Mouse (Mus musculus) midbrain, postnatal 0 days (tissue): ENCODE results near the gene Soga1. TPM values are rescaled to one million over a fixed set of nuclear protein-coding genes. Genes with fewer than 3 reads are reported as not detected.

Experiments
- ATAC-seq: fragments of 200-750 bp; cut with Nextera tagmentation; 2 replicates; pipeline ENCODE4 v1.8.0; 2017; ENCODE audit warnings: moderate number of reproducible peaks, mild to moderate bottlenecking, moderate TSS enrichment, moderate library complexity; ENCODE audit not compliant: low FRiP score
- DNase-seq: peaks from one replicate; pipeline ENCODE4 v3.0.0-alpha.2; 2015; ENCODE audit warnings: low spot score
- H3K27ac ChIP-seq: fragments of 300-500 bp; sonication (generic); 2 replicates; pipeline ENCODE4 v1.5.1; 2014; ENCODE audit warnings: low read depth, mild to moderate bottlenecking, low read length, mixed read lengths
- H3K27me3 ChIP-seq: fragments of 300-500 bp; sonication (generic); 2 replicates; pipeline ENCODE4 v1.6.1; 2014; ENCODE audit warnings: low read length, control low read depth, mixed read lengths; ENCODE audit not compliant: insufficient read depth
- H3K36me3 ChIP-seq: fragments of 300-500 bp; sonication (generic); 2 replicates; pipeline ENCODE4 v1.6.1; 2014; ENCODE audit warnings: low read length, control low read depth, mixed read lengths; ENCODE audit not compliant: insufficient read depth
- H3K4me1 ChIP-seq: fragments of 300-500 bp; sonication (generic); 2 replicates; pipeline ENCODE4 v1.6.1; 2014; ENCODE audit warnings: mild to moderate bottlenecking, control low read depth, antibody characterized with exemption, low read length, mixed read lengths; ENCODE audit not compliant: insufficient read depth
- H3K4me2 ChIP-seq: fragments of 300-500 bp; sonication (generic); 2 replicates; pipeline ENCODE4 v1.6.1; 2014; ENCODE audit warnings: low read depth, mild to moderate bottlenecking, low read length, mixed read lengths; ENCODE audit not compliant: poor library complexity, severe bottlenecking
- H3K4me3 ChIP-seq: fragments of 300-500 bp; sonication (generic); 2 replicates; pipeline ENCODE4 v1.5.1; 2014; ENCODE audit warnings: low read depth, mild to moderate bottlenecking, low read length, moderate library complexity
- H3K9ac ChIP-seq: fragments of 300-500 bp; sonication (generic); replicated peaks from 2 replicates; pipeline ENCODE4 v1.6.1; 2014; ENCODE audit warnings: mild to moderate bottlenecking, low read length, moderate library complexity, mixed read lengths; ENCODE audit not compliant: poor library complexity, severe bottlenecking
- H3K9me3 ChIP-seq: fragments of 300-500 bp; sonication (generic); 2 replicates; pipeline ENCODE4 v1.6.1; 2016; ENCODE audit warnings: low read length, control low read depth
- CTCF ChIP-seq: IDR thresholded peaks from 2 replicates; pipeline ENCODE4 v1.5.1; 2016; ENCODE audit warnings: antibody characterized with exemption, mild to moderate bottlenecking
- WGBS: fragments of 180-500 bp; shearing (Covaris S2); extraction: QIAGEN DNeasy Blood & Tissue Kit; methylation state at CpG from one replicate; pipeline ENCODE4 v1.1.7; 2014; 5-methylcytosine and 5-hydroxymethylcytosine counted together
- polyA plus RNA-seq: library from polyadenylated mRNA; unstranded; fragments of >200 nt; fragmentation: Nextera tagmentation; extraction: Ambion mirVana; gene quantifications from 2 replicates; pipeline ENCODE4 v1.2.1, GENCODE M21; 2015
- total RNA-seq: library from RNA; depleted of rRNA; stranded (reverse); fragments of >200 nt; gene quantifications from 2 replicates; pipeline ENCODE4 v1.2.3, GENCODE M21; 2014

Gene Soga1
- total and polyA plus RNA-seq, 2 experiments from 2014 or later = 3.9 to 132 TPM

GRCm38 (mm10) chr2:157027106-157028008 is 51.7 kb downstream of the Soga1 start:
- 88% methylated on average over 21 of the region's 21 CpGs for WGBS
- TF ChIP-seq CTCF = no peak
- no peaks in the 10 kb centered on the region for H3K9me3 ChIP-seq
- no peak overlapping the region for H3K4me3 ChIP-seq
- no peak overlapping the region for H3K4me2 ChIP-seq
- no peaks in the 10 kb centered on the region for H3K4me1 ChIP-seq
- H3K27ac ChIP-seq = no peak overlapping the region
- peaks cover 84% of the 10 kb centered on the region for H3K36me3 ChIP-seq
- DNase-seq = peak; percentile 61
- ATAC-seq = no peak
- H3K9ac ChIP-seq = no peak overlapping the region
- no peaks in the 10 kb centered on the region for H3K27me3 ChIP-seq

- no peaks in the 10 kb centered on the region for H3K9me3 ChIP-seq
- WGBS = 94% methylated on average over 16 of the region's 16 CpGs
- no peak for DNase-seq
- H3K4me1 ChIP-seq = no peaks in the 10 kb centered on the region
- no peak overlapping the region for H3K4me2 ChIP-seq
- no peak overlapping the region for H3K27ac ChIP-seq
- peaks cover 86% of the 10 kb centered on the region for H3K36me3 ChIP-seq
- no peaks in the 10 kb centered on the region for H3K27me3 ChIP-seq
- no peak for ATAC-seq
- no peak overlapping the region for H3K9ac ChIP-seq
- H3K4me3 ChIP-seq = no peak overlapping the region
- no peak for TF ChIP-seq CTCF
These were observed 57.9 kb downstream of the Soga1 start for GRCm38 (mm10) chr2:157021156-157021555.

DNA sequence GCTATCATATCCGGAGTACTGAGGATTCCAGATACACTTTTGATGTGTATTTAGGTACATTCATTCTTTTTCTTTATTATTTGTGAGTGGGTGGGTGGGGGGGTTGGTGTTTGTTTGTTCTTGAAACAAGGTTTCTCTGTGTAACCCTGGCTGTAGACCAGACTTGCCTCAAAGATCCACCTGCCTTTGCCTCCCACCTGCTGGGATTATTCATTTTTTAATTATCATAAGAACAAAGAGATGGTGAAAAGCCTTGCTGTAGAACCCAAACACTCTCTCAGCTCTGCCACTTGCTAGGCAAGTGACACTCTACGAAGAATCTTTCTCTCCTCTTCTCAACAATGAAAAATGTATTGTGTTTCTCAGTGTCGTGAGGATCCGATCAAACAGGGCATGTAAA is 59.8 kb downstream of the Soga1 start:
- Histone ChIP-seq H3K4me1 (no peaks in the 10 kb centered on the region), H3K27me3 (no peaks in the 10 kb centered on the region), H3K27ac (no peak overlapping the region), H3K4me3 (no peak overlapping the region), H3K9me3 (no peaks in the 10 kb centered on the region), H3K9ac (no peak overlapping the region), H3K36me3 (peaks cover 83% of the 10 kb centered on the region), H3K4me2 (no peak overlapping the region)
- WGBS = 64% methylated on average over 4 of the region's 4 CpGs
- DNase-seq (no peak), ATAC-seq (no peak)
- TF ChIP-seq CTCF = no peak

DNA sequence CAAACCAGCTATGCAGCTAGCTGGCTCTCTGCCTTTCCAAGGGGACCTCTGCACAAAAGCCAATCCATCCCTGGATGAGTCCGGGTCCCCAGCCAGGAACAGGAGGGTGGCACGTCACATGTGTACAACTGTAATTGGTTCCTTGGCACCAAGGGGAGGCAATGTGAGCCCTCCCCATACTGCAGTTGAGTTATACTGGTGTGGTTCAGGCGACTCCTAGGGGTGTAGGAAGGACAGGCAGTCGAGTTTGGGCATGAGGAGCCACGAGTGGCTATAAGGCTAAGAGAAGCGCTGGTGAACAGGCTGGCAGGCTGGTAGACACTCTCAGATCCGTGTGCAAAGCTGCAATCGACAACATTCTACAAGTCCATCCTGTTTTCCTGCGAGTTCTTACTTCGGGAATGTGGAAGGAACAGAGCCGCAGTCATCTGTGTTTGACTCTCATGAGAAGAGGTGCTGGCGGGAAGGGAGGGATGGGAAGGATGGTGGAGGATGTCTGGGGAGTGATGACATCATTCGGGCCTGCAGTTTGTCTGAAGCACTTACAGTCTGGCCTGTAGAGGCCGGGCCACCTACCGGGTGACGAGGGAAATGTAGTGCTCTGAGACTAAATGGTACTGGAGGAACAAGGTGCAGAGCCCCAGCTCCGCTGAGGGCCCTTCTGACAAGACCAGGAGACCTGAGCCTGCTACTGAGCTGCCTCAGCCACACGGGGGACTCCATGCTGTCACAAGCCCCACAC is 62.4 kb downstream of the Soga1 start:
- peaks cover 57% of the 10 kb centered on the region for H3K36me3 ChIP-seq
- no peaks in the 10 kb centered on the region for H3K4me1 ChIP-seq
- no peak overlapping the region for H3K4me2 ChIP-seq
- H3K27ac ChIP-seq = no peak overlapping the region
- WGBS = 88% methylated on average over 18 of the region's 18 CpGs
- no peak for DNase-seq
- no peak; the same call in 1 of the 2 replicates for TF ChIP-seq CTCF
- H3K4me3 ChIP-seq = no peak overlapping the region
- ATAC-seq = no peak
- no peaks in the 10 kb centered on the region for H3K27me3 ChIP-seq
- no peak overlapping the region for H3K9ac ChIP-seq
- no peaks in the 10 kb centered on the region for H3K9me3 ChIP-seq

- H3K4me3 ChIP-seq = no peak overlapping the region
- no peaks in the 10 kb centered on the region for H3K9me3 ChIP-seq
- no peak overlapping the region for H3K27ac ChIP-seq
- TF ChIP-seq CTCF = no peak
- H3K4me1 ChIP-seq = 0 out of 2 replicates have a peak, but pooled peaks cover 1% of the 10 kb centered on the region
- H3K4me2 ChIP-seq = no peak overlapping the region
- DNase-seq (no peak), ATAC-seq (no peak)
- H3K36me3 ChIP-seq = peaks cover 23% of the 10 kb centered on the region
- 92% methylated on average over 6 of the region's 6 CpGs for WGBS
- no peak overlapping the region for H3K9ac ChIP-seq
- H3K27me3 ChIP-seq = no peaks in the 10 kb centered on the region
These were observed 66.7 kb downstream of the Soga1 start for GRCm38 (mm10) chr2:157012341-157012740.
